Mouse (Mus musculus) midbrain, embryonic 13.5 days (tissue): ENCODE results near the gene Camta1. TPM values are rescaled to one million over a fixed set of nuclear protein-coding genes. Genes with fewer than 3 reads are reported as not detected.

Source experiments
- ATAC-seq: fragments of 200-750 bp; cut with Nextera tagmentation; 2 replicates; pipeline ENCODE4 v1.8.0; 2017; ENCODE audit warnings: mild to moderate bottlenecking, moderate TSS enrichment, moderate library complexity
- H3K27ac ChIP-seq: fragments of 300-500 bp; sonication (generic); 2 replicates; pipeline ENCODE4 v1.5.1; 2015; ENCODE audit warnings: inconsistent platforms, mild to moderate bottlenecking, moderate library complexity
- H3K27me3 ChIP-seq: fragments of 300-500 bp; sonication (generic); 2 replicates; pipeline ENCODE4 v1.6.1; 2015; ENCODE audit warnings: mild to moderate bottlenecking, inconsistent platforms
- H3K36me3 ChIP-seq: fragments of 300-500 bp; sonication (generic); 2 replicates; pipeline ENCODE4 v1.6.1; 2015; ENCODE audit warnings: mild to moderate bottlenecking, inconsistent platforms
- H3K4me1 ChIP-seq: fragments of 300-500 bp; sonication (generic); replicated peaks from 2 replicates; pipeline ENCODE4 v1.6.1; 2015; ENCODE audit warnings: inconsistent platforms
- H3K4me2 ChIP-seq: fragments of 300-500 bp; sonication (generic); replicated peaks from 2 replicates; pipeline ENCODE4 v1.6.1; 2015; ENCODE audit warnings: moderate library complexity, mild to moderate bottlenecking, inconsistent platforms
- H3K4me3 ChIP-seq: fragments of 300-500 bp; sonication (generic); replicated peaks from 2 replicates; pipeline ENCODE4 v1.5.1; 2015; ENCODE audit warnings: mild to moderate bottlenecking, inconsistent platforms
- H3K9ac ChIP-seq: fragments of 300-500 bp; sonication (generic); replicated peaks from 2 replicates; pipeline ENCODE4 v1.6.1; 2015; ENCODE audit warnings: mild to moderate bottlenecking, inconsistent platforms
- H3K9me3 ChIP-seq: fragments of 300-500 bp; sonication (generic); 2 replicates; pipeline ENCODE4 v1.6.1; 2016; ENCODE audit warnings: mild to moderate bottlenecking, inconsistent platforms
- WGBS: fragments of 180-500 bp; shearing (Covaris S2); methylation state at CpG from one replicate; pipeline ENCODE4 v1.1.7; 2015; 5-methylcytosine and 5-hydroxymethylcytosine counted together
- polyA plus RNA-seq: library from polyadenylated mRNA; unstranded; fragments of >200 nt; fragmentation: Nextera tagmentation; extraction: Ambion mirVana; gene quantifications from 2 replicates; pipeline ENCODE4 v1.2.1, GENCODE M21; 2015

Gene Camta1
- polyA plus RNA-seq, 1 experiment from 2014 or later, result 163 TPM

DNA sequence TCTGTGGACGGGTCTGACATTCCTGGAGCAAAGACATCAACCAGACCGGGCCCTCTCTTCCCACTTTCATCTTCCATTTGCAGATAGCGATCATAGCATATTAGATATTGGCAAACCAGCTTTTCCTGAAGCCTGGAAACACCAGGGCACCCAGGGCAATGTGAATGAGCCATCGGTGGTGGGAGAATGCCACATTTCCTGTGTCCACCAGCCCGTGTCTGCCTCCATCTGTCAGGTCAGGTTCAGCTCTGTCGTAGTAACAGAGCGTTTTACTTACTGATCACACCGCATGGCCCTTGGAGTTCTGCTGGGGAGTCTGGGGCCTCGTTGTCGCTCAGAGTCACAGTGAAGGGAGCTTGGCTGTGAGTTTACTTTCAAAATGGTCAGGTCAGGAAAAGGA lies 368.9 kb downstream of the Camta1 start:
- Histone ChIP-seq H3K4me1 (no peaks in the 10 kb centered on the region), H3K27me3 (no peaks in the 10 kb centered on the region), H3K9me3 (no peaks in the 10 kb centered on the region), H3K4me2 (no peak overlapping the region), H3K9ac (no peak overlapping the region), H3K36me3 (no peaks in the 10 kb centered on the region), H3K27ac (no peak overlapping the region), H3K4me3 (no peak overlapping the region)
- ATAC-seq, result no peak
- WGBS, result 87% methylated on average over 10 of the region's 10 CpGs

DNA sequence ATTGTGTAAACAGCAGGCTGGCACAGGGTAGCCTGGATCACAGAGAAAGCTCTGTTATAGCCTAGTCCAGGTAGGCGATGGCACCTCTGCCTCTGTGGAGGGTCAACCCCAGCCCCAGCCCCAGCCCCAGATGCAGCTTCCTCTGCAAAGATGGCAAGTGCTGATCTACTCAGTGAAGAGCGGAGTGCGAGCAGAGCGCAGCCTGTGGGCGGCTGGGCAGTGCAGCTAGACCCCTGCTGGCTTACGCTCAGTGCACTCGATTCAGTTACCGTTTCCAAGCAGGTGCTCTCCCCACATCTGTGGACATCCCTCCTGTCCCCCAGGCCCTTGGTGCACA lies 377.7 kb downstream of the Camta1 start:
- Histone ChIP-seq H3K4me2 (0 out of 2 replicates have a peak overlapping the region, but pooled peaks have one; percentile 22), H3K27me3 (0 out of 2 replicates have a peak, but pooled peaks cover 7% of the 10 kb centered on the region), H3K27ac (peak overlapping the region; percentile 44), H3K9me3 (no peaks in the 10 kb centered on the region), H3K36me3 (no peaks in the 10 kb centered on the region), H3K4me3 (no peak overlapping the region), H3K4me1 (peaks cover 16% of the 10 kb centered on the region), H3K9ac (no peak overlapping the region)
- peak; percentile 59 for ATAC-seq
- 54% methylated on average over 8 of the region's 8 CpGs for WGBS

DNA sequence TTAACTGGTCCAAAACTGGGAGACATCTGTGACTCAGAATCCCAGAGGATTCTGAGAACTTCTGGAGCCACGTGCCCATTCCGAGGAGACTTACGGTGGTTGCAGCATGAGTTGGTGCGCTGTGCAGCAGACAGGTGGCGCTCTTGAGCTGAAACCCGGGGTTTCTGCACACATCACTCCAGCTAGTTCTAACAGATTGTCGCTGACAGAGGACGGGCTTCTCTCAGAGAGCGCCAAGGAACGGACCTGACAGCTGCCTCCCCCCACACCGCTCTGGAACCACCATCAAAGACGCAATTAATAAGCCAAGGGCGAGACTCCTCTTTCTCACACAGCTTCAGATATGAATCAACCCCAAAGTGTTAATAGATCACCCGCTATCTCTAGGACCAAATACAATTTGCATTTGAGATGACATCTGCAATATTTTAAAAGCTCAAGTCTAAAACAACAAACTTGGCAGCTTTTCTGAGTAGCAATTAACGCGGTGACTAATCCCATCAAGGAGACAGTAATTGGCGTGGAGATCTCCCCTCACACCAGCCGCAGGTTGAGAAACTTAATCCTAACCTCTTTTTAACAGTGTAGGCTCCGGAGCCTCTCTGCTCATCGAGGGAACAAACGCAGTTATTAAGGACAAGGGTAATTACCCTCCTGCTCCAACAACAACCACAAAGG lies 378.2 kb downstream of the Camta1 start:
- no peaks in the 10 kb centered on the region for H3K9me3 ChIP-seq
- H3K9ac ChIP-seq, result no peak overlapping the region
- H3K27ac ChIP-seq, result peak overlapping the region; percentile 44
- peaks cover 16% of the 10 kb centered on the region for H3K4me1 ChIP-seq
- H3K4me2 ChIP-seq, result peak overlapping the region; percentile 22; the same call in 1 of the 2 replicates
- 0 out of 2 replicates have a peak, but pooled peaks cover 7% of the 10 kb centered on the region for H3K27me3 ChIP-seq
- H3K36me3 ChIP-seq, result no peaks in the 10 kb centered on the region
- ATAC-seq, result peak; percentile 91
- 7% methylated on average over 21 of the region's 21 CpGs for WGBS
- no peak overlapping the region for H3K4me3 ChIP-seq

DNA sequence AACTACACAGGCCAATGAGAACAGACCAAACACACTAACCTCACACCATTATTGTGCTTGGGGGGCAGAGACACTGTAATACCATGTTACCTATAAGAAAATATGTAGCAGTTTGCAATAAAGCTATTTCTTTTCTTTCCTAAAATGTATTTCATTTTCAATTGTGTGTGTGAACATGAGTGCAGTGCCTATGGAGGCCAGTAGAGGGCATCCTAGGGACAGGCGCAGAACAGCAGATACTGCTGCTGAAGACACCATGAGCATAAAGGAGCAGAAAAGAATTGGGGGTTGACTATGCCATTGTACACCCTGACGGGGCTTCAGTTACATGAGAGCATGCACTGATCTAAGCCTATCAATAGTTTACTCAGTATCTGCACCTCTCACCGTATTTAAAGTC lies 380.7 kb downstream of the Camta1 start:
- peaks cover 5% of the 10 kb centered on the region; the same call in 1 of the 2 replicates for H3K9me3 ChIP-seq
- no peak overlapping the region for H3K4me2 ChIP-seq
- no peak overlapping the region for H3K4me3 ChIP-seq
- 0 out of 2 replicates have a peak, but pooled peaks cover 7% of the 10 kb centered on the region for H3K27me3 ChIP-seq
- H3K36me3 ChIP-seq, result no peaks in the 10 kb centered on the region
- ATAC-seq, result no peak
- no peak overlapping the region for H3K9ac ChIP-seq
- peaks cover 14% of the 10 kb centered on the region for H3K4me1 ChIP-seq
- no peak overlapping the region for H3K27ac ChIP-seq
- WGBS, result 95% methylated on average over 3 of the region's 3 CpGs

DNA sequence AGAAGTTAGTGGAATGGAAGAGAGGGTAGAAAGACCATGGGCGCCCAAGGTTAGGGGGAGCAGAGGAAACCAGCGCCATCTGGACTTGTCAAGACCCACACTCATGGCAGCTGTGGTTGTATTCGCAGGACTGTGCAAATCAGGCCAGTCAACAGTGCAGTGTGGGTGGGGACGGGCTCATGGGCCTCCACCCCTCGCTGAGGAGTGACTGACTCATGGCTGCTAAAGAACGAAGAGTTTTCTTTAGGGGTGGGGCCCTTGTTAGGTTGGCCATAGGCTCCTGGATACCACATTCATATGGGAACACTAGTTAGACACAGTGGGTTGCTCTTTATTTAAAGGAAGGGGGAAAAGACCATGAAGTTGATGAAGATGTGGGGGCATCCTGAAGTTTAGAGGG lies 383.7 kb downstream of the Camta1 start:
- Histone ChIP-seq H3K9me3 (peaks cover 7% of the 10 kb centered on the region; the same call in 1 of the 2 replicates), H3K4me3 (no peak overlapping the region), H3K9ac (no peak overlapping the region), H3K27ac (no peak overlapping the region), H3K27me3 (no peaks in the 10 kb centered on the region), H3K4me1 (peaks cover 24% of the 10 kb centered on the region), H3K4me2 (no peak overlapping the region), H3K36me3 (no peaks in the 10 kb centered on the region)
- ATAC-seq, result no peak
- 90% methylated on average over 6 of the region's 6 CpGs for WGBS

DNA sequence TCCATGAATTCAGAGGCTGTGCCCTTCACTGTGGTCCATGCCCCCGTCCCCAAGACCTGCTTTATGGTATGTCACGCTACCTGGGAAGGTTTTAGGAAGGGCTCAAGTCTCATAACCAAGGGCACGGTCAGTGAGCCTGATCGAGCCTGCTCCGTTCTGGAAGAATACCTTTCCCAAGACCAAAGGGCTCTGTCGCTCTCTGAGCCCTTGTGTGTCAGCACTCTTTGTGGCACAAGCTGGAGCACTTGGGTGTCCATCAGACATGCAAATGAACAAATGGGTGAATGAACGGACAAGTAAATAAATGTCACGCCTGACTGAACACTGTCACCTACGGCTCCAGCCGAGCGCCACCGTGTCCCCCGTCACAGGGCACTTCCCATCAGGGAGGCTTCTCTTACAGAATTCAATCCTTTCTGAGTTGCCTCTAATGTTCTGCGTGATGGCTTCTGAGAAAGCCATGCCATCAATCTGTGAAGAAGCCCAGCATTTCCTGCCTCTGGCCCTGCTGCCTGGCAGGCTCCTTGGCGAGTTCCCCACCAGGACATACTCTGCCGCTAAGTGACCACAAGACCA lies 386.7 kb downstream of the Camta1 start:
- H3K27me3 ChIP-seq, result 0 out of 2 replicates have a peak, but pooled peaks cover 3% of the 10 kb centered on the region
- no peak overlapping the region for H3K4me2 ChIP-seq
- H3K9me3 ChIP-seq, result peaks cover 7% of the 10 kb centered on the region; the same call in 1 of the 2 replicates
- no peak overlapping the region for H3K27ac ChIP-seq
- H3K4me1 ChIP-seq, result peaks cover 30% of the 10 kb centered on the region
- no peak overlapping the region for H3K9ac ChIP-seq
- H3K4me3 ChIP-seq, result no peak overlapping the region
- H3K36me3 ChIP-seq, result no peaks in the 10 kb centered on the region
- no peak for ATAC-seq
- 44% methylated on average over 16 of the region's 16 CpGs for WGBS

DNA sequence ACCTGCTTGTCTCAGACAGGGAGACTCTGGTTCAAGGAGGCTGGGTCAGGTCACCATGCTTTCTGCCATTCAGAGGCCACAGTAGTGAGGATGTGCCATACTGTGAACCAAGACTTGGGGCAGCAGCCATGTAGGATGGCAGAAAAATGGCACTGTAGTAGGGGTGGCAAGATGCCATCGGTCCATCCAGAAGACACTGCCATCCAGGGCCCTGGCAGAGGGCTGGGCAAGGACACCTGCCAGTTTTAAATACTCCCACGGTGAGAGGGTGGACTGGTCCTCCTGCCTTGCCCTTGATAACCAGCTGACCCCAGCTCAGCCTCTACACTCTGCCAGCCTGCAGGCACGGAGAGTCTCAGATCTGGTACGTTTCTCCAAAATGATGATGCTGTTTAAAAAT lies 389.8 kb downstream of the Camta1 start:
- Histone ChIP-seq H3K9me3 (peaks cover 7% of the 10 kb centered on the region; the same call in 1 of the 2 replicates), H3K27me3 (0 out of 2 replicates have a peak, but pooled peaks cover 3% of the 10 kb centered on the region), H3K36me3 (no peaks in the 10 kb centered on the region), H3K4me3 (no peak overlapping the region), H3K4me1 (peaks cover 37% of the 10 kb centered on the region), H3K27ac (no peak overlapping the region), H3K4me2 (no peak overlapping the region), H3K9ac (no peak overlapping the region)
- no peak for ATAC-seq
- 91% methylated on average over 4 of the region's 4 CpGs for WGBS

DNA sequence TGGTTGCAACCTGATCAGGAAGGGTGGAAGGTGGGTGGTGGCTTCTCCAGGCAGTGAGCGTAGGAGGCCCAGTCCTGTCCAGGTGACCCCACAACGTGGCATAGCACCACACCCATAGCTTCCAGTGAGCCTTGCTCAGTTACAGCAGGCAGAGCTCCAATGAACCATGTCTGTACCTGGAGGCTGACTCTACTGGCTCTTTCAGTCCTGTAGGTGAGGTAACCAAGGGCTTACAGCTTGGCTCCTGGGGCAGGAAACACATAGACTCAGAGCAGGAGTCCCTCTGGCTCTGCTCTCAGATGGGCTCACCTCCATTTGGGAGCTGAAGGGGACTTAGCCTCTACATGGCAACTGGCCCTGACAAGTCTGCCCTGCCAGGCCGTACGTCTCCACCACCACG lies 393.3 kb downstream of the Camta1 start:
- Histone ChIP-seq H3K27me3 (0 out of 2 replicates have a peak, but pooled peaks cover 3% of the 10 kb centered on the region), H3K36me3 (no peaks in the 10 kb centered on the region), H3K4me3 (no peak overlapping the region), H3K27ac (no peak overlapping the region), H3K4me2 (no peak overlapping the region), H3K9me3 (no peaks in the 10 kb centered on the region), H3K4me1 (peaks cover 29% of the 10 kb centered on the region), H3K9ac (no peak overlapping the region)
- 93% methylated on average over 5 of the region's 5 CpGs for WGBS
- ATAC-seq, result no peak

DNA sequence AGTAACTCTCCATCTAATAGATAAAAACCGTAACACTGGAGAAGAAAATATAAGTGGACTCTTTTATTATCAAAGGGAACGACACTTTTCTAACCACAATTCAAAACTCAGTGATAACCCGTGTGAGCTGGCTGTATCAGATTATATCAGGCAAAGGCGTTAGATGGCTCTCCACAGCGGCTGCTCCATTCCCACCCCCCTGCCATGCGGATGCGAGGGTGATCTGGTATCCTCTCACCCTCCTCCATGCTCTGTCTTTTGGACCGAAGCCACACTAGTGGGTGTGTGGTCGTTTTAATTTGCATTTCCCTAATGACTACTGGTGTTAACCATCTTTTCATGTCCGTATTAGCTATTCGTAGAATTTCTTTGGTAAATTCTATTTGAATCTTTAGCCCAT lies 403.0 kb downstream of the Camta1 start:
- no peak overlapping the region for H3K4me3 ChIP-seq
- H3K4me2 ChIP-seq, result no peak overlapping the region
- ATAC-seq, result no peak
- WGBS, result 59% methylated on average over 11 of the region's 11 CpGs
- no peak overlapping the region for H3K27ac ChIP-seq
- H3K36me3 ChIP-seq, result no peaks in the 10 kb centered on the region
- H3K9me3 ChIP-seq, result no peaks in the 10 kb centered on the region
- H3K9ac ChIP-seq, result no peak overlapping the region
- H3K4me1 ChIP-seq, result peaks cover 18% of the 10 kb centered on the region
- H3K27me3 ChIP-seq, result no peaks in the 10 kb centered on the region

DNA sequence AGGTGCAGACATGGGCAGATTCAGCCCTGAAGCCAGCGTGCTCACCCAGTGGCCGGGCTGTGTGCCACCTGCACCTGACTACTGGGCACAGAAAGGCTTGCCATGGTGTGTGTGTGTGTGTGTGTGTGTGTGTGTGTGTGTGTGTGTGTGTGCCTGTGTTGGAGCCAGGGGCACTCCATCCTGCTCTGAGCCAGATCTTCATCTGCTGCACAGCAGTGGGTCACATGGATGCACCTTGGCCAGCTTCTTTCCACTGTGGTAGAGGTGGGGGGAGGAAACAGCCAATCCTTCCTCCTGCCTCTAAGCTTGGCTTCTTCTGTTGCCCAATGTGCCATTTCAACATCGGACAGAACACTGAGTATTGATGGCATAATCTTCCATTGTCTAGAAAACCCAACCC lies 407.1 kb downstream of the Camta1 start:
- no peaks in the 10 kb centered on the region for H3K9me3 ChIP-seq
- no peak overlapping the region for H3K27ac ChIP-seq
- no peak for ATAC-seq
- H3K4me3 ChIP-seq, result no peak overlapping the region
- no peak overlapping the region for H3K4me2 ChIP-seq
- WGBS, result 89% methylated on average over 3 of the region's 3 CpGs
- H3K9ac ChIP-seq, result no peak overlapping the region
- peaks cover 45% of the 10 kb centered on the region for H3K4me1 ChIP-seq
- peaks cover 7% of the 10 kb centered on the region; the same call in 1 of the 2 replicates for H3K27me3 ChIP-seq
- H3K36me3 ChIP-seq, result no peaks in the 10 kb centered on the region

DNA sequence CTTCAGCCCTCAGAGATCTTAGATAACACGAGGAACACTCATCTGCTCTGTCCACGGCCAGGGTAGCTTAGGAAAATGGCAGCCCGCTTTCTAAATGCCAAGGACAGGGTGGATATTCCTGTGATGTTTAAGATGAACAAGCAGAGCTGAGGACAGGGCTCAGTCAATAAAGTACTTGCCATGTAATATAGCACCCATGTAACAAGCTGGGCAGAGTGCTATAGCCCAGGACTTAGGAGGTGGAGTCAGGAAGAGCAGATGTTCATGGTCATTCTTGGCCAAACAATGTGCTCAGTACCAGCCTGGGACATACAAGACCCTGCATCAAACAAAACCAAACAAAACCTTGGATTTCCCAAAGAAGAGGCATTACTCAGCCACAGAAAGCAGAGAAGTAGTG lies 407.6 kb downstream of the Camta1 start:
- no peak overlapping the region for H3K27ac ChIP-seq
- H3K36me3 ChIP-seq, result no peaks in the 10 kb centered on the region
- peaks cover 7% of the 10 kb centered on the region; the same call in 1 of the 2 replicates for H3K27me3 ChIP-seq
- H3K4me3 ChIP-seq, result no peak overlapping the region
- ATAC-seq, result no peak
- 82% methylated on average over 3 of the region's 3 CpGs for WGBS
- no peaks in the 10 kb centered on the region for H3K9me3 ChIP-seq
- peaks cover 50% of the 10 kb centered on the region for H3K4me1 ChIP-seq
- H3K4me2 ChIP-seq, result no peak overlapping the region
- H3K9ac ChIP-seq, result no peak overlapping the region

DNA sequence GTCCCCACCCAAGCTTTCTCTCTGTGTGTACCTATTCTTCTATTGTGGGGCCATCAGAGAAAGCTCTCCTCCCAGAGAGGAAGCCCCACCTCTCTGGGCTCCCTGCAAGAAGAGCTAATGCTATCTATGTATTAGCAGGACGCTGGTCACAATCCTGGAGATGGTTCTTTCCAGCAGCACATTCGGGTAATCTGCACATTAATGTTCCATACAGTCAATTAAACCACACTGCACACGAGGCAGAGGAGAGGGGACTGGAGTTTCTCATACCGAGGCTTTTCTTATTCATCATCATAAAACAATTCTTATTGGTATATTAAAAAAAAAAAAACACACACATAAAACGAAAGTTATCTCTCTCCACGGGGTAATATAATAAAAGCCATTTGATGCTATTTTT lies 409.8 kb downstream of the Camta1 start:
- 70% methylated on average over 6 of the region's 6 CpGs for WGBS
- Histone ChIP-seq H3K27ac (peak overlapping the region; percentile 49), H3K9me3 (no peaks in the 10 kb centered on the region), H3K9ac (no peak overlapping the region), H3K4me2 (no peak overlapping the region), H3K27me3 (peaks cover 7% of the 10 kb centered on the region; the same call in 1 of the 2 replicates), H3K36me3 (no peaks in the 10 kb centered on the region), H3K4me3 (no peak overlapping the region), H3K4me1 (peaks cover 49% of the 10 kb centered on the region)
- no peak for ATAC-seq
